Mouse (Mus musculus) embryonic fibroblast, embryonic 13.5 days (primary cell): Measurements from ENCODE around the gene Basp1.

Source experiments
- CTCF ChIP-seq: IDR thresholded peaks from 2 replicates; pipeline ENCODE4 v1.5.1; 2011; ENCODE audit warnings: mild to moderate bottlenecking, control low read depth, low read length, moderate library complexity, borderline replicate concordance; ENCODE audit not compliant: insufficient read depth
- POLR2A ChIP-seq: IDR thresholded peaks from 2 replicates; pipeline ENCODE4 v1.6.1; 2011; ENCODE audit warnings: low read depth, mild to moderate bottlenecking, control low read depth, low read length, moderate library complexity

DNA sequence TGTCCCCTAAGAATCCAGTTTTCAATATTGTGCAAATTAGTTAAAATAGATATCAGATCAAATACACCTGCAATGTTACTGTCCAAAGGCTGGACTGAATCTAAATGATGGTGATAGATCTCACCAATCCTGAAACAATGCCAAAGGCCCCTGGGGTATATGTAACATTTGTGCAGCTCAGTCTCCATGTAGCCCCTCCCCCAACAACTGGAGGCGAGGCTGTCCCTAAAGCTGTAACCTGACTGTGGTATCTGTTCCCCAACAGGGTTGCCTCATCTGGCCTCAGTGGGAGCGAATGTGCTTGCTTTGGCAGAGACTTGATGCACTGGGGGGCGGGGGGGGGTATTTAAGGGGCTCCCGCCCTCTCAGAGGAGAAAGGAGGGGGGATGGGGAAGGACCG is 52.7 kb downstream of the Basp1 start:
- no peak for TF ChIP-seq CTCF
- no peak for TF ChIP-seq POLR2A
